Mouse (Mus musculus): Measurements from ENCODE around the gene Smad5.

Gene Smad5

GRCm38 (mm10) chr13:56757201-56757600 lies 54.4 kb downstream of the Smad5 start:
- DNase-seq = no peak

- DNase-seq = peak; percentile 79 to 80
Observed at GRCm38 (mm10) chr13:56758492-56758891, 55.7 kb downstream of the Smad5 start.

GRCm38 (mm10) chr13:56762446-56763229 lies 59.8 kb downstream of the Smad5 start:
- DNase-seq = no peak

GRCm38 (mm10) chr13:56765284-56766032 lies 62.6 kb downstream of the Smad5 start:
- no peak for DNase-seq

- DNase-seq = no peak
Observed at GRCm38 (mm10) chr13:56766211-56766610, 63.4 kb downstream of the Smad5 start.

GRCm38 (mm10) chr13:56769431-56769830 lies 66.6 kb downstream of the Smad5 start:
- no peak for DNase-seq

- no peak for DNase-seq
Observed at GRCm38 (mm10) chr13:56770136-56770578, 67.3 kb downstream of the Smad5 start.

GRCm38 (mm10) chr13:56770786-56771185 lies 68.0 kb downstream of the Smad5 start:
- DNase-seq = peak; percentile 12 to 21

GRCm38 (mm10) chr13:56772592-56772991 lies 69.8 kb downstream of the Smad5 start:
- DNase-seq = no peak

- DNase-seq = no peak
Observed at GRCm38 (mm10) chr13:56773262-56773870, 70.6 kb downstream of the Smad5 start.

GRCm38 (mm10) chr13:56774304-56774703 lies 71.5 kb downstream of the Smad5 start:
- DNase-seq = peak in 1 of 2 experiments; percentile 14

- DNase-seq = no peak
Observed at GRCm38 (mm10) chr13:56780746-56781469, 78.1 kb downstream of the Smad5 start.

- no peak for DNase-seq
Observed at GRCm38 (mm10) chr13:56781697-56782096, 78.9 kb downstream of the Smad5 start.

GRCm38 (mm10) chr13:56782621-56783020 lies 79.8 kb downstream of the Smad5 start:
- no peak for DNase-seq

- no peak for DNase-seq
Observed at GRCm38 (mm10) chr13:56790683-56791082, 87.9 kb downstream of the Smad5 start.

All from B cell, adult 2 months (primary cell).